Mouse (Mus musculus): ENCODE measurements around the gene Caml. TPM values are rescaled to one million over a fixed set of nuclear protein-coding genes. Genes with fewer than 3 reads are reported as not detected.

Caml gene
- polyA plus RNA-seq, 1 experiment from 2014 or later = 36.2 TPM

DNA sequence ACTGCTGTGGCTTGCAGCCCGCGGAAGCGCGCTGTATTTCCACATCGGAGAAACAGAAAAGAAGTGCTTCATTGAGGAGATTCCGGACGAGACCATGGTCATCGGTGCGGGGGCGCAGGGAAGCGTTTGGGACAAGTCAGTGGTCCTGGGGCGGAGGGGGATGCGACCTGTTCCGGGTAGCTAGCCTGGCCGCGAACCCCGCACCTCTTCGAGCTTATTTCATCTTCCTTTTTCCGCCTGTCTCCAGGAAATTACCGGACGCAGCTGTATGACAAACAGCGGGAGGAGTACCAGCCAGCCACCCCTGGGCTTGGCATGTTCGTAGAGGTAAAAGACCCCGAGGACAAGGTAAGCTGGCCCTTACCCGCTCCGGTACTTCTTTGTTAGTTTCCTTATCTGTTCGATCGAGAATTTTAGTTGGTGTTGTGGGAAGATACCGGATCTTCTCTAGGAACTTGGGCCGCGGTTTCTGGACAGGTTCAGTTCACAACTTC lies 29.5 kb upstream of the Caml start:
- ATAC-seq (replicated peaks; ENCODE audit: low FRiP score) = peak; percentile 37; the same call in 1 of the 2 replicates
- no peaks in the 10 kb centered on the region for H3K9me3 ChIP-seq (ENCODE audit: control insufficient read depth, low read length)
- WGBS = under 1% methylated on average over 31 of the region's 31 CpGs
- DNase-seq (ENCODE audit: low spot score) = no peak
- peak overlapping the region; percentile 81 for H3K4me2 ChIP-seq
- no peaks in the 10 kb centered on the region for H3K27me3 ChIP-seq (replicated peaks; ENCODE audit: control insufficient read depth, insufficient read depth, low read length)
- peaks cover 2% of the 10 kb centered on the region; the same call in 1 of the 2 replicates for H3K4me1 ChIP-seq (replicated peaks; ENCODE audit: control insufficient read depth, insufficient read depth, low read length)
- H3K36me3 ChIP-seq (ENCODE audit: control insufficient read depth, insufficient read depth, low read length) = peaks cover 23% of the 10 kb centered on the region
- H3K4me3 ChIP-seq (ENCODE audit: low read depth, low read length) = peak overlapping the region; percentile 95
- peak overlapping the region; percentile 93 for H3K9ac ChIP-seq (ENCODE audit: low read depth, low read length)
- 0 out of 2 replicates have a peak overlapping the region, but pooled peaks have one; percentile 34 for H3K27ac ChIP-seq (ENCODE audit: low read depth, low read length)

DNA sequence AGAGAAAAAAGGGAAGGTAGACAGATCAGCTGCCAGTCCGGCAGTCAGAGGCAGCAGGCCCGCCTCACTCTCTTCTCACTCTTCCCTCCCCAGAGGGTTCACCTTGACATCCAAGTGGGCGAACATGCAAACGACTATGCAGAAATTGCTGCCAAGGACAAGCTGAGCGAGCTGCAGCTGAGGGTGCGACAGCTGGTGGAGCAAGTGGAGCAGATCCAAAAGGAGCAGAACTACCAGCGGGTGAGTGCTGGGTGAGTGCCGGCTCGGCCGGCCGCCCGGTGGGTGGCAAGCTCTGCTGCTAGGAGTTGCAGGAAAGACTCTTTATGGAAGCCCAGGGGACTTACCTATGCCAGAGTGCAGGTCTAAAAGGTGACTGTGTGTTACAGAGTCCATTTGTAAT lies 27.4 kb upstream of the Caml start:
- Histone ChIP-seq H3K9me3 (ENCODE audit: control insufficient read depth, low read length) (no peaks in the 10 kb centered on the region), H3K4me2 (no peak overlapping the region), H3K27ac (ENCODE audit: low read depth, low read length) (no peak overlapping the region), H3K9ac (ENCODE audit: low read depth, low read length) (no peak overlapping the region), H3K36me3 (ENCODE audit: control insufficient read depth, insufficient read depth, low read length) (peaks cover 23% of the 10 kb centered on the region), H3K27me3 (replicated peaks; ENCODE audit: control insufficient read depth, insufficient read depth, low read length) (no peaks in the 10 kb centered on the region), H3K4me3 (ENCODE audit: low read depth, low read length) (no peak overlapping the region), H3K4me1 (replicated peaks; ENCODE audit: control insufficient read depth, insufficient read depth, low read length) (peaks cover 6% of the 10 kb centered on the region; the same call in 1 of the 2 replicates)
- DNase-seq (ENCODE audit: low spot score) (no peak), ATAC-seq (replicated peaks; ENCODE audit: low FRiP score) (no peak)
- WGBS = 93% methylated on average over 12 of the region's 12 CpGs

DNA sequence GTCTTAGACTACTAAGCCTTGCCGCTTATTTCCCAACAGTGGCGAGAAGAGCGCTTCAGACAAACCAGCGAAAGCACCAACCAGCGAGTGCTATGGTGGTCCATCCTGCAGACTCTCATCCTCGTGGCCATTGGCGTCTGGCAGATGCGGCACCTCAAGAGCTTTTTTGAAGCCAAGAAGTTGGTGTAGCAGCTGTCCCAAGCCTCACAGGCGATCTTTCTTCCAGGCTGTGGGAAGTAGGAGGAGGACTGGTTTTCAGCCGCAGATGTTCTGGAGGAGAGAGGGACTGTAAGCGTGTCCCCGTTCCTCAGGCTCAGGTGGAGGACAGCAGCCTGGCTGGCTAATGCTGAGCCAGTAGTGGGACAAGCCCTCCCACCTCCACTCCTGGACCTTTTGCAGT lies 26.0 kb upstream of the Caml start:
- no peaks in the 10 kb centered on the region for H3K27me3 ChIP-seq (replicated peaks; ENCODE audit: control insufficient read depth, insufficient read depth, low read length)
- no peak for DNase-seq (ENCODE audit: low spot score)
- peaks cover 11% of the 10 kb centered on the region for H3K4me1 ChIP-seq (replicated peaks; ENCODE audit: control insufficient read depth, insufficient read depth, low read length)
- WGBS = 96% methylated on average over 12 of the region's 12 CpGs
- no peak overlapping the region for H3K4me3 ChIP-seq (ENCODE audit: low read depth, low read length)
- peaks cover 23% of the 10 kb centered on the region for H3K36me3 ChIP-seq (ENCODE audit: control insufficient read depth, insufficient read depth, low read length)
- H3K4me2 ChIP-seq = no peak overlapping the region
- no peak overlapping the region for H3K27ac ChIP-seq (ENCODE audit: low read depth, low read length)
- ATAC-seq (replicated peaks; ENCODE audit: low FRiP score) = no peak
- H3K9me3 ChIP-seq (ENCODE audit: control insufficient read depth, low read length) = no peaks in the 10 kb centered on the region
- no peak overlapping the region for H3K9ac ChIP-seq (ENCODE audit: low read depth, low read length)

DNA sequence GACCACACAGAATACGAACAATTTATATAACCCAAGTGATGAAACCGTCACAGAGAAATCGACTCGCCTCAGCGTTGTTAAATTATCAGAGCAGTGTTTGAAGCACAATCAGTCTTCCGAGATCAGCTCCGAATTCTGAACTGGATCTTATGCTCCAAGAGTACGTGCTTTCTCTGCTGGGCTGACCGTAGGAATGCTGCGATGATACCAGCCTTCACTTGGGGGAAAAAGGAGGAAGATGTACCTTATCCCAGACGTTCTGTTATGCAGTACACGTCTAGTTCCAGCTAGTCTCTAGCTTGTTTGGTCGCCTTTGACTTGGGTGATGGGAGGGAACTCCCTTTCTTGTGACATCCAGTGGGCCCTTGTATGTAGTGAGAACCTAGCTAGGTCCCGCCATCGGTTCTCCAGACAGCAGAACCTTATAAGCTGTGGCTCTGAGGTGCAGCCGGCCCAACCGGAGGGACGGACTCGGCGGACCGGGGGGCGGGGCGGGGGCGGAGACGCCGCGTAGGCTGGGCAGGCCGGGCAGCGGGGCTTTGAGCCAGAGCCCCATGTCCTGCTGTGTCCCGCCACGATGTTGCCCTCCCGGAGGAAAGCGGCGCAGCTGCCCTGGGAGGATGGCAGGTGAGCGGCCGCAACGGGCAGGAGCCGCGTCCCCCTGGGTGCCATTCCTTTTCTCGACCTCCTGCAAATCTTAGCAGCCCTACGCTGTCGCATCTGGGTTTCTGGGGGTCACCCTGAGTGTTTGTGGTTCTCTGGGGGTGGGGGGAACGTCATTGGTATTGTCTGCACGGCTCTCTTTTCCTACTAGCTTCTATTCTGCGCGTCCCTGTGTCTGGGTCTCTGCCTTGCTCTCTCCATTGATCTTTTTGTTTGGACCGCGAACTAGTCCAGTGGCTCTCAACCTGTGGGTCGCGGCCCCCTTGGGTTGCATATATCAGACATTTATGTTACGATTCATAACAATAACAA lies 23.0 kb upstream of the Caml start, which contains the start of gene B4galt7:
Gene B4galt7 (plus strand): TSS at position 331 of the 975 bp plus-strand sequence.
- H3K4me2 ChIP-seq = peak within 1 kb of the TSS; percentile 91
- H3K27me3 ChIP-seq (replicated peaks; ENCODE audit: control insufficient read depth, insufficient read depth, low read length) = no peaks in the 10 kb centered on the region
- H3K36me3 ChIP-seq (ENCODE audit: control insufficient read depth, insufficient read depth, low read length) = peaks cover 26% of the 10 kb centered on the region
- no peaks in the 10 kb centered on the region for H3K9me3 ChIP-seq (ENCODE audit: control insufficient read depth, low read length)
- H3K4me1 ChIP-seq (replicated peaks; ENCODE audit: control insufficient read depth, insufficient read depth, low read length) = peaks cover 9% of the 10 kb centered on the region
- H3K27ac ChIP-seq (ENCODE audit: low read depth, low read length) = peak within 1 kb of the TSS; percentile 32; the same call in 1 of the 2 replicates
- peak within 1 kb of the TSS; percentile 89 for H3K4me3 ChIP-seq (ENCODE audit: low read depth, low read length)
- WGBS = 8% methylated on average over 51 of the region's 51 CpGs
- peak; percentile 89 for DNase-seq (ENCODE audit: low spot score)
- ATAC-seq (replicated peaks; ENCODE audit: low FRiP score) = peak; percentile 85
- H3K9ac ChIP-seq (ENCODE audit: low read depth, low read length) = peak within 1 kb of the TSS; percentile 81

DNA sequence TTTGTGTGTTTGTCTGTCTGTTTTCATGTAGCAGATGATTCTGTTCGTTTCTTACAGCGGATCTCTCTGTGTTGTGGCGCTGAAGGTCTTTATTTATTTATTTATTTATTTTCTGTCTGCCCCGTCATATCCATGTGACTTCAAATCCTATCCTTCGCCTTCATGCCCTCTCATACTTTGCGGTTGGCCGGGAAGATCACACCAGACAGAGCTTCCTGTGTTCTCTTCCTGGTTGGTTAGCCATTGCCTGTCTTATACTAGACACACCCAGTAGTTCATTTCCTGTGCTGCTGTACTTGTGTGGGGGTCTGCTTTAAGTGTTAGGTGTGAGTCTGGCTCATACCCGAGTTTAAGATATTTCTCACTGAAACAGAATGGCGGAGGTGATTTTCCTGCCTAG lies 22.1 kb upstream of the Caml start:
- Histone ChIP-seq H3K27me3 (replicated peaks; ENCODE audit: control insufficient read depth, insufficient read depth, low read length) (no peaks in the 10 kb centered on the region), H3K9me3 (ENCODE audit: control insufficient read depth, low read length) (no peaks in the 10 kb centered on the region), H3K4me2 (peak overlapping the region; percentile 91), H3K36me3 (ENCODE audit: control insufficient read depth, insufficient read depth, low read length) (peaks cover 21% of the 10 kb centered on the region), H3K9ac (ENCODE audit: low read depth, low read length) (peak overlapping the region; percentile 81), H3K27ac (ENCODE audit: low read depth, low read length) (no peak overlapping the region), H3K4me3 (ENCODE audit: low read depth, low read length) (peak overlapping the region; percentile 89), H3K4me1 (replicated peaks; ENCODE audit: control insufficient read depth, insufficient read depth, low read length) (peaks cover 9% of the 10 kb centered on the region)
- no peak for DNase-seq (ENCODE audit: low spot score)
- ATAC-seq (replicated peaks; ENCODE audit: low FRiP score) = peak; percentile 54
- 13% methylated on average over 9 of the region's 9 CpGs for WGBS

DNA sequence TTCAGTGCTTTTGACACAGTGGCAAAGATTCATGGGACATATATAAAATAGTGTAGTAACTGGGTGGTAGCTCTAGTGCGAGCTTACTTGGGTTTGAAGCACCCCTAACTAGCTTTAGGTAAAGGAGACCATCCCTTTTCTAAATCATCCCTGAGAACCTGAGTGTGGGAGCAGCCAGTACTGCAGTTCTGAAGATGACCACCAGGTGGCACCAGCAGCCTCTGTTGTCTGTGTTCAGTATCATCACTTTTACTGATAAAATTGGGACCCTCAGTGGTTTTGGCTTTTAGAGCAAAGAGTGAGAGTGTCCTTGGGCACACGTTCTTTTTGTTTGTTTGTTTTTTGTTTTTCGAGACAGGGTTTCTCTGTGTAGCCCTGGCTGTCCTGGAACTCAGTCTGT lies 21.2 kb upstream of the Caml start:
- WGBS = 5% methylated on average over 3 of the region's 3 CpGs
- no peaks in the 10 kb centered on the region for H3K27me3 ChIP-seq (replicated peaks; ENCODE audit: control insufficient read depth, insufficient read depth, low read length)
- ATAC-seq (replicated peaks; ENCODE audit: low FRiP score) (no peak; the same call in 1 of the 2 replicates), DNase-seq (ENCODE audit: low spot score) (peak; percentile 68)
- peaks cover 18% of the 10 kb centered on the region for H3K36me3 ChIP-seq (ENCODE audit: control insufficient read depth, insufficient read depth, low read length)
- no peaks in the 10 kb centered on the region for H3K9me3 ChIP-seq (ENCODE audit: control insufficient read depth, low read length)
- peaks cover 9% of the 10 kb centered on the region for H3K4me1 ChIP-seq (replicated peaks; ENCODE audit: control insufficient read depth, insufficient read depth, low read length)
- no peak overlapping the region for H3K27ac ChIP-seq (ENCODE audit: low read depth, low read length)
- H3K9ac ChIP-seq (ENCODE audit: low read depth, low read length) = no peak overlapping the region
- H3K4me2 ChIP-seq = no peak overlapping the region
- no peak overlapping the region for H3K4me3 ChIP-seq (ENCODE audit: low read depth, low read length)

DNA sequence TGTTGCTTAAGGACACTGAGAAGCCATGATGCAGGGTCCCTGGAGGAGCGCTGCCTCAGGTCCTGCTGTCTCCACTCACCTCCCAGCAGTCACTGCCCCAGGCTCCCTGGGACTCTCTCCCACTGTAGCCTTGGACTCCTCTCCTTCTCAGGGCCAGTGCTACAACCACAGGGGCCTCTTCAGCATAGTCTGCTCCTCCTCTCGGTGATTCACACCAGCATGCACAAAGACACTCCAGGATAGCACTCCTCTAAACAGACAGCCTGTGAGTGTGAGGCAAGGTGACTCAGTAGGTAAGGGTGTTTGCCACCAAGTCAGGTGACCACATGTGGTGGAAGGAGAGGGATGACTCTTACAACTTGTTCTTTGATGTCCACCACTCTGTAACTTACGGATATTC lies 18.2 kb upstream of the Caml start:
- no peaks in the 10 kb centered on the region for H3K9me3 ChIP-seq (ENCODE audit: control insufficient read depth, low read length)
- H3K27ac ChIP-seq (ENCODE audit: low read depth, low read length) = no peak overlapping the region
- no peak overlapping the region for H3K4me2 ChIP-seq
- ATAC-seq (replicated peaks; ENCODE audit: low FRiP score) = no peak
- 92% methylated on average over 3 of the region's 3 CpGs for WGBS
- H3K27me3 ChIP-seq (replicated peaks; ENCODE audit: control insufficient read depth, insufficient read depth, low read length) = no peaks in the 10 kb centered on the region
- peaks cover 4% of the 10 kb centered on the region for H3K4me1 ChIP-seq (replicated peaks; ENCODE audit: control insufficient read depth, insufficient read depth, low read length)
- no peak overlapping the region for H3K9ac ChIP-seq (ENCODE audit: low read depth, low read length)
- no peak for DNase-seq (ENCODE audit: low spot score)
- H3K36me3 ChIP-seq (ENCODE audit: control insufficient read depth, insufficient read depth, low read length) = peaks cover 13% of the 10 kb centered on the region
- no peak overlapping the region for H3K4me3 ChIP-seq (ENCODE audit: low read depth, low read length)

DNA sequence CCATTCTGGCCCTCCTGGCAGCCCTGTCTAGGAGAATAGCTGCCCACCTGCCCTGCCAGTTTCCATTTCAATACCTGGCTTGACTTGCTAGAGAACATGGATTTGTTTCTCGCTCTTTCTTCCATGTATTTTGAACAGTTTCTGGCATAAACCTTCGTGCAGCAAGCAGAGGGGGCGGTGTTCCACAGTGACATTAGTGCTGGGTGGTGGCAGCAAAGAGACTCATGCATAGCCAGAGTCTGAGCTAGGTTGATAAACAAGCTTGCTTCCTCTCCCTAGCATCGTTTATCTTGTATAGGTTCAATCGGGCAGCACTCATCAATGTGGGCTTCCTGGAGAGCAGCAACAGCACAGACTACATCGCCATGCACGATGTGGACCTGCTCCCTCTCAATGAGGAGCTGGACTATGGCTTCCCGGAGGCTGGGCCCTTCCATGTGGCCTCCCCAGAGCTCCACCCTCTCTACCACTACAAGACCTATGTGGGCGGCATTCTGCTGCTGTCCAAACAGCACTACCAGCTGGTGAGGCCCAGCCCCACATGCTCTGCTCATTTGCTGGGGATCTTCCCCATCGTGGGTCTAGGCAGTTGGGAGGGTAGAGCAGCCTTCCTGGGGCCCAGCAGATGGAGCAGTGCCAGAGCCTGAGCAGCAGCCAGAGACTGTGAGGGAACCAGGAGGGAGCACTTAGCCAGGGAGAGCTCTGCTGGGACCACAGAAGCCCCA lies 15.7 kb upstream of the Caml start:
- H3K36me3 ChIP-seq (ENCODE audit: control insufficient read depth, insufficient read depth, low read length) = peaks cover 16% of the 10 kb centered on the region
- no peak overlapping the region for H3K4me3 ChIP-seq (ENCODE audit: low read depth, low read length)
- H3K4me2 ChIP-seq = no peak overlapping the region
- H3K4me1 ChIP-seq (replicated peaks; ENCODE audit: control insufficient read depth, insufficient read depth, low read length) = no peaks in the 10 kb centered on the region
- DNase-seq (ENCODE audit: low spot score) (no peak), ATAC-seq (replicated peaks; ENCODE audit: low FRiP score) (no peak)
- H3K27ac ChIP-seq (ENCODE audit: low read depth, low read length) = no peak overlapping the region
- WGBS = 69% methylated on average over 10 of the region's 10 CpGs
- H3K9ac ChIP-seq (ENCODE audit: low read depth, low read length) = no peak overlapping the region
- H3K9me3 ChIP-seq (ENCODE audit: control insufficient read depth, low read length) = no peaks in the 10 kb centered on the region
- no peaks in the 10 kb centered on the region for H3K27me3 ChIP-seq (replicated peaks; ENCODE audit: control insufficient read depth, insufficient read depth, low read length)

Data from liver, embryonic 11.5 days (tissue).